Mouse (Mus musculus) midbrain, embryonic 15.5 days (tissue): Measurements from ENCODE around the gene Vmn1r35. TPM values are rescaled to one million over a fixed set of nuclear protein-coding genes. Genes with fewer than 3 reads are reported as not detected.
"Not testable (repeated sequence)": the region's sequence is repeated elsewhere in the genome, so short reads cannot be mapped to it uniquely, and the experiment has no call there.

ENCODE experiments used
- ATAC-seq: fragments of 200-750 bp; cut with Nextera tagmentation; replicated peaks from 2 replicates; pipeline ENCODE4 v1.8.0; 2017; ENCODE audit warnings: moderate TSS enrichment
- H3K27ac ChIP-seq: fragments of 300-500 bp; sonication (generic); 2 replicates; pipeline ENCODE4 v1.5.1; 2015; ENCODE audit warnings: mild to moderate bottlenecking, inconsistent platforms
- H3K27me3 ChIP-seq: fragments of 300-500 bp; sonication (generic); replicated peaks from 2 replicates; pipeline ENCODE4 v1.6.1; 2015; ENCODE audit warnings: inconsistent platforms
- H3K36me3 ChIP-seq: fragments of 300-500 bp; sonication (generic); replicated peaks from 2 replicates; pipeline ENCODE4 v1.6.1; 2015; ENCODE audit warnings: inconsistent platforms
- H3K4me1 ChIP-seq: fragments of 300-500 bp; sonication (generic); 2 replicates; pipeline ENCODE4 v1.6.1; 2015; ENCODE audit warnings: inconsistent platforms
- H3K4me2 ChIP-seq: fragments of 300-500 bp; sonication (generic); 2 replicates; pipeline ENCODE4 v1.6.1; 2015; ENCODE audit warnings: inconsistent platforms, mild to moderate bottlenecking, moderate library complexity
- H3K4me3 ChIP-seq: fragments of 300-500 bp; sonication (generic); 2 replicates; pipeline ENCODE4 v1.5.1; 2015; ENCODE audit warnings: mild to moderate bottlenecking, inconsistent platforms
- H3K9ac ChIP-seq: fragments of 300-500 bp; sonication (generic); 2 replicates; pipeline ENCODE4 v1.6.1; 2015; ENCODE audit warnings: mild to moderate bottlenecking, inconsistent platforms
- H3K9me3 ChIP-seq: fragments of 300-500 bp; sonication (generic); 2 replicates; pipeline ENCODE4 v1.6.1; 2016; ENCODE audit warnings: inconsistent platforms
- WGBS: fragments of 180-500 bp; shearing (Covaris S2); methylation state at CpG from one replicate; pipeline ENCODE4 v1.1.7; 2015; ENCODE audit warnings: mixed read lengths; 5-methylcytosine and 5-hydroxymethylcytosine counted together
- polyA plus RNA-seq: library from polyadenylated mRNA; unstranded; fragments of >200 nt; fragmentation: Nextera tagmentation; extraction: Ambion mirVana; gene quantifications from 2 replicates; pipeline ENCODE4 v1.2.1, GENCODE M21; 2015

Gene Vmn1r35
- polyA plus RNA-seq: not detected in 2 replicates

DNA sequence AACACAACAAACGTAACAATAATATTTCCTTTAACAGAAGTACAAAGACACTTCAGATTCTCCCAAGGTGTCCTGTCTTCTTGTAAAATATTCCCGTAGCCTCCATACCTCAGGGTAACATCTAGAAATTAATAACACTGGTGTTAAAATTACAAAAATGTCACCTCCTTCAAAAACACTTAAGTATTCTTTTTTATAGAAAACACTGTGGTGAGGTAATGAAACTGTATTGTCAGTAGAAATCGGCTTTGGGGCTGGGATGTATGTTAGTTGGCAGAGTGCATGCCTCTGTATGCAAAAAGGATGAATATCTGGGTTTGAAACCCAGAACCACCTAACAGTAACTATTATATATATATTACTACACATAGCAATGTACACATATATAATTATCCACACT is at the start of gene Vmn1r35:
TSS of gene Vmn1r35 (minus strand) at position 101 of the 400 bp plus-strand sequence.
- no peak within 1 kb of the TSS for H3K4me2 ChIP-seq
- no peaks in the 10 kb centered on the region for H3K36me3 ChIP-seq
- no peaks in the 10 kb centered on the region for H3K9me3 ChIP-seq
- no peak within 1 kb of the TSS for H3K9ac ChIP-seq
- ATAC-seq: no peak
- H3K4me3 ChIP-seq: no peak within 1 kb of the TSS
- WGBS: 80% methylated on average over 3 of the region's 3 CpGs
- H3K27me3 ChIP-seq: no peaks in the 10 kb centered on the region
- no peak within 1 kb of the TSS for H3K27ac ChIP-seq
- no peaks in the 10 kb centered on the region for H3K4me1 ChIP-seq

DNA sequence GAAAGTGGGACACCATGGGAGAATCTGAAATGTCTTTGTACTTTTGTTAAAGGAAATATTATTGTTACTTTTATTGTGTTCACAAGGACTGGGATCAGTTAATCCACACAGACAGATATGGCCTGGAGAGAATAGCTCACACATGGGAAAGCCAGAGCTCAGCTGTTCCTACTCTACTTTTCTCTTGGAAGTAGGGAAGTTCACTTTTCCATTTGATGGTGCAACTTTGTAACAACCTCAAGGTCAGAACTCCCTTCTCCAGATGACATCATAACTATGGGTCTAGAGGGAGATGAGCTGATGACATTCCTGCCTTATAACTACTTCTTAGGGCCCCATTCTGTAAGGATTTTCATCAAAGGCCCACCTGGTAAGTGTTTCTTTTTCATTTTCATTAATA is 43.4 kb upstream of the Vmn1r35 start, which contains the start of gene Vmn1r37:
TSS of gene Vmn1r37 (plus strand) at position 301 of the 400 bp plus-strand sequence.
- H3K4me3 ChIP-seq, H3K9me3 ChIP-seq, H3K27me3 ChIP-seq, H3K27ac ChIP-seq, H3K4me1 ChIP-seq, ATAC-seq, H3K4me2 ChIP-seq, H3K36me3 ChIP-seq, H3K9ac ChIP-seq: not testable (repeated sequence)

DNA sequence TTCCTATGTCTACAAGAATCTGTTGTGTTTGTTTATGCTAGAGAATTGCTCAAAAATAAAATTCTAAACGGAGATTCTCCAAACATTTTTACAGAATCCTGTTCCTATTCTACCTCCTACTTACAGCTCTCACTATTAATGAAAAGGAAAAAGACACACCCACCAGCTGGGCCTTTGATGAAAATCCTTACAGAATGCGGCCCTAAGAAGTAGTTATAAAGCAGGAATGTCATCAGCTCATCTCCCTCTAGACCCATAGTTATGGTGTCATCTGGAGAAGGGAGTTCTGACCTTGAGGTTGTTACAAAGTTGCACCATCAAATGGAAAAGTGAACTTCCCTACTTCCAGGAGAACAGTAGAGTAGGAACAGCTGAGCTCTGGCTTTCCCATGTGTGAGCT is 33.4 kb upstream of the Vmn1r35 start, which contains the start of gene Vmn1r36:
TSS of gene Vmn1r36 (minus strand) at position 101 of the 400 bp plus-strand sequence.
- WGBS: 71% methylated on average over 2 of the region's 2 CpGs
- not testable (repeated sequence) for H3K4me2 ChIP-seq, H3K9ac ChIP-seq, H3K27me3 ChIP-seq, ATAC-seq, H3K4me3 ChIP-seq, H3K27ac ChIP-seq, H3K4me1 ChIP-seq, H3K9me3 ChIP-seq, H3K36me3 ChIP-seq

DNA sequence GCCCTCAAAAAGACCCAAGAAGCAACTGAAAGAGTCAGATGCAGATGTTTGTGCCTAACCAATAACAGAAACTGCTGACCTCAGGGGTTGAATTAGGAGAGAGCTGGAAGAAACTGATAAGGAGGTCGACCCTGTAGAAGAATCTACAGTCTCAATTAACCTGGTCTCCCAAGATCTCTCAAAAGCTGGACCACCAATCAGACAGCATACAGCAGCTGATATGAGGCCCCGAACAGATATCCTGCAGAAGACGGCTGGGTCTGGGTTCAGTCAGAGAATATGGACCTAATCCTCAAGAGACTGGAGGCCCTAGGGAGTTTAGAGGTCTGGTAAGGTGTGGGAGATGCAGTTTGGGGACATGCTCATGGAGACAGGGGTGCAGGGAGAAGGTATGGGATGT is 28.1 kb upstream of the Vmn1r35 start:
- no peaks in the 10 kb centered on the region for H3K4me1 ChIP-seq
- no peaks in the 10 kb centered on the region for H3K36me3 ChIP-seq
- no peaks in the 10 kb centered on the region for H3K27me3 ChIP-seq
- no peaks in the 10 kb centered on the region for H3K9me3 ChIP-seq
- 82% methylated on average over 3 of the region's 3 CpGs for WGBS
- no peak overlapping the region for H3K4me2 ChIP-seq
- no peak overlapping the region for H3K27ac ChIP-seq
- ATAC-seq: no peak
- H3K4me3 ChIP-seq: no peak overlapping the region
- no peak overlapping the region for H3K9ac ChIP-seq

DNA sequence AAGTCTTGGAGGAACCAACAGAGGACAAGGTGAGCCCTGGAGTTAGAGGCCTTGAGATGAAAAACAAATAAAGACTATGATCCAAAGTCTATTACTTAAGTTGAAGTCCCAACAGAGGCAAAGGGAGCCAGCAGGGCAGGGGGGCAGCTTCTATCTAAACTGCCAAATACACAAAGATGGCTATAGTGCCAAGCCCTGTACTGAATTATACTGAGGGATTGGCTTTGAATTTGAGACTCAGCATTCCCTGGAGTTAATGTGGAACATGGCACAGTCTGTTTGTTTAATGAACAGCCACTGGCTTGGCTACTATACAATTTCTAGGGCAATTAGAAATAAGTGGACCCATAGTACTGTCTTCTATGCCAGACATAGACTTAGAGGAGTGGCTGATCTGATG is 23.2 kb upstream of the Vmn1r35 start:
- ATAC-seq: no peak
- H3K4me1 ChIP-seq: no peaks in the 10 kb centered on the region
- H3K9ac ChIP-seq: no peak overlapping the region
- no peak overlapping the region for H3K4me3 ChIP-seq
- no peaks in the 10 kb centered on the region for H3K9me3 ChIP-seq
- H3K36me3 ChIP-seq: no peaks in the 10 kb centered on the region
- no peak overlapping the region for H3K27ac ChIP-seq
- H3K27me3 ChIP-seq: no peaks in the 10 kb centered on the region
- no peak overlapping the region for H3K4me2 ChIP-seq

DNA sequence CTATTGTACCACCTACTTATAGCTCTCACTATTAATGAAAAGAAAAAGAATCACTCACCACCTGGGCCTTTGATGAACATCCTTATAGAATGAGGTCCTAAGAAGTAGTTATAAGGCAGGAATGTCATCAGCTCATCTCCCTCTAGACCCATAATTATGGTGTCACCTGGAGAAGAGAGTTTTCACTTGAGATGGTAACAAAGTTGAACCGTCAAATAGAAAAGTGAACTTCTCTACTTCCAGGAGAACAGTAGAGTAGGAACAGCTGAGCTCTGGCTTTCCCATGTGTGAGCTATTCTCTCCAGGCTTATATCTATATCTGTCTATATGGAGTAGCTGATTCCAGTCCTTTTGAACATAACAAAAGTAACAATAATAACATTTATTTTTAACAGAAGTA is 41.9 kb downstream of the Vmn1r35 start, which contains the start of gene Vmn1r34:
TSS of gene Vmn1r34 (minus strand) at position 101 of the 400 bp plus-strand sequence.
- no peaks in the 10 kb centered on the region for H3K4me1 ChIP-seq
- H3K27me3 ChIP-seq: no peaks in the 10 kb centered on the region
- no peak within 1 kb of the TSS for H3K4me2 ChIP-seq
- H3K4me3 ChIP-seq: no peak within 1 kb of the TSS
- ATAC-seq: no peak
- no peak within 1 kb of the TSS for H3K9ac ChIP-seq
- WGBS: 87% methylated on average over 1 of the region's 1 CpGs
- no peaks in the 10 kb centered on the region for H3K9me3 ChIP-seq
- H3K36me3 ChIP-seq: no peaks in the 10 kb centered on the region
- H3K27ac ChIP-seq: no peak within 1 kb of the TSS

Other genes starting within 250 kb of the Vmn1r35 start
- gene Mad2l1, start 150.5 kb downstream of the Vmn1r35 start, polyA plus RNA-seq: 14.0 and 17.6 TPM in 2 replicates
- not detected in 2 replicates for gene Vmn1r32, start 125.8 kb downstream of the Vmn1r35 start, polyA plus RNA-seq
- not detected in 2 replicates for gene Vmn1r33, start 67.6 kb downstream of the Vmn1r35 start, polyA plus RNA-seq
- not detected in 2 replicates for gene Vmn1r34, start 42.0 kb downstream of the Vmn1r35 start, polyA plus RNA-seq
- not detected in 2 replicates for gene Vmn1r36, start 33.3 kb upstream of the Vmn1r35 start, polyA plus RNA-seq
- not detected in 2 replicates for gene Vmn1r37, start 43.5 kb upstream of the Vmn1r35 start, polyA plus RNA-seq
- gene Vmn1r38, start 96.7 kb upstream of the Vmn1r35 start, polyA plus RNA-seq: not detected in 2 replicates
- gene Vmn1r39, start 124.7 kb upstream of the Vmn1r35 start, polyA plus RNA-seq: not detected in 2 replicates
- gene Gng12, start 210.5 kb upstream of the Vmn1r35 start, polyA plus RNA-seq: 27.9 and 29.2 TPM in 2 replicates